Mouse (Mus musculus): ENCODE data around the gene Nhlrc3. TPM values are rescaled to one million over a fixed set of nuclear protein-coding genes. Genes with fewer than 3 reads are reported as not detected.

The Nhlrc3 gene
- 5.8 and 6.8 TPM in 2 replicates for polyA plus RNA-seq (2012; rRNA removed; ENCODE audit: low replicate concordance)

DNA sequence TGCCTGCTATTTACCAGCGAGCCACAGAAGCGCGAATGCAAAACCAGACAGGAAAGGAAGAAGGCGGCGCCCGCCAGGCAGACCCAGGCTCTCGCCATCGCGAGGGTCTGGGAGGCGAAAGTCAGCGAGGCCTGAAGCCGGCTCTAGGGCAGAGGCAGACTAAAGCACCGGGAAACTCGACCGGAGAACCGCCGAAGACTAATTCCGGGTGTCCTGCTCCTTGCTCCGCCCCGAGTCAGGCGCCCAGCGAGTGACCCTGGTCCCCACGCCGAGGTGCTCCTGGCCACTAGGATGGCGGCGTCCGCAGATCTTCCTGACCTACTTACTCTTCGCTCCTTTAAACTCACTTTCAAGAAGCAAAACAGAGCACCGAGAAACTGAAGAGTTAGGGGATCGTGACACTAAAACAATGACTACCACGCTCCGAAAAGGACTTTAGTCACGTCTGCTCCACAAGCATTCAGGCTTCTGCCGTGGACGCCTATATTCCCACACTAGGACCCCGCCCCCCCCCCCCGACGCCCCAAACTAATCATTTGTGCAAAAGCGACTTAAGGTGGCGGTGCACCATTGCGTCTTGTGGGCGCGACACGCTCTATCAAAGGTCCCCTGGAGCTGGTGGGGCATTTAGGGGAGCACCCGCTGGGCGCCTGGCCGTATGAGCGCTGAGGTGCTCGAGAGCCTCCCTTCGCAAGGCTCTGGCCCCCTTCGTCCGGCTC is at the start of gene Nhlrc3, which contains the start of gene Proser1:
Gene Nhlrc3 (minus strand): TSS at position 287 of the 719 bp plus-strand sequence.
Gene Proser1 (plus strand): TSS at position 621 of the 719 bp plus-strand sequence.

DNA sequence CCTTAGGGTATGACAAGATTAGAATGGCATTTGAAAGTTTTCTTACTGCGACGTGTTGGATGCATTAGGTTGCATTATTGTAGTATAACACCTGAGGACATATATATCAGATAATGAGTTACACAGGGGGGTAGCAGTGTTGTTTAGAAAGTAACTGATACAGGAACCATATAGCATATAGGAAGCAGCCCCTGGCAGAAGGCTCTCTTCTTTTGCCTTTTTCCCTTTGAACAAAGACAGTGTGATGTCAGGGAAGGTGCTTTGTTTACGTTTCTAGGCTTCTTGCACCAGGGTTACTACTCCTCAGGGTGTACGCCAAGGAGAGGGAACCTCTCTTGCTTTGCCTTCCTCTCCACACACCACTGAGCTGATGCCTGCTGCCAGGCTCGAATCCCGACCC is 25.2 kb upstream of the Nhlrc3 start, which contains the start of gene Stoml3:
Gene Stoml3 (plus strand): TSS at position 301 of the 400 bp plus-strand sequence.

Other genes with a start within 250 kb of the Nhlrc3 start
- 22.4 and 27.1 TPM in 2 replicates for gene Proser1, start 334 bp upstream of the Nhlrc3 start, polyA plus RNA-seq (2012; rRNA removed; ENCODE audit: low replicate concordance)
- not detected in 2 replicates for gene Stoml3, start 25.3 kb upstream of the Nhlrc3 start, polyA plus RNA-seq (2012; rRNA removed; ENCODE audit: low replicate concordance)
- gene Frem2, start 194.0 kb upstream of the Nhlrc3 start, polyA plus RNA-seq (2012; rRNA removed; ENCODE audit: low replicate concordance) = 0.62 and 1.3 TPM in 2 replicates